Comparison of ENCODE assay signal across 19 mouse cellular contexts in genomic region chr3:83708973-83709372, GRCm38 (mm10). TPM values are rescaled to one million over a fixed set of nuclear protein-coding genes. Genes with fewer than 3 reads are reported as not detected.
DNase-seq lines count a peak whose midpoint lies in the region; ATAC-seq lines count a peak whose summit lies in the region.
"Had no signal": no experiment of that assay in that cellular context is flagged by ENCODE, and none has a peak within 500 bp of the region (broad histone marks: within the 10 kb centered on the region; RNA-seq: fewer than 3 reads in every experiment).

No protein-coding gene starts in this region.

- intact Hi-C loops in gastrocnemius, postnatal 14 days (cut with DNase I; ENCODE audit: low total_unique reads) = no loop called here

- no peaks in the 10 kb centered on the region for H3K9me3 ChIP-seq in hindbrain, embryonic 16.5 days (ENCODE audit: control insufficient read depth, low read length)
- H3K9me3 ChIP-seq in hindbrain, embryonic 10.5 days = no peaks in the 10 kb centered on the region
- no peaks in the 10 kb centered on the region for H3K9me3 ChIP-seq in limb, embryonic 12.5 days
- no peaks in the 10 kb centered on the region for H3K9me3 ChIP-seq in limb, embryonic 10.5 days (replicated peaks)
- H3K9me3 ChIP-seq: embryonic facial prominence, embryonic 12.5 days; midbrain, embryonic 10.5 days; neural tube, embryonic 15.5 days had no signal

- no peaks in the 10 kb centered on the region for H3K4me1 ChIP-seq in hindbrain, embryonic 16.5 days (ENCODE audit: control insufficient read depth, insufficient read depth, low read depth, low read length)
- peaks cover 16% of the 10 kb centered on the region for H3K4me1 ChIP-seq in hindbrain, embryonic 10.5 days (replicated peaks)
- H3K4me1 ChIP-seq in limb, embryonic 12.5 days (replicated peaks) = peaks cover 36% of the 10 kb centered on the region
- peaks cover 37% of the 10 kb centered on the region for H3K4me1 ChIP-seq in limb, embryonic 10.5 days
- H3K4me1 ChIP-seq: neural tube, embryonic 15.5 days had no signal

- H3K36me3 ChIP-seq in hindbrain, embryonic 16.5 days (ENCODE audit: control insufficient read depth, insufficient read depth, low read length) = no peaks in the 10 kb centered on the region
- no peaks in the 10 kb centered on the region for H3K36me3 ChIP-seq in hindbrain, embryonic 10.5 days
- no peaks in the 10 kb centered on the region for H3K36me3 ChIP-seq in limb, embryonic 12.5 days
- H3K36me3 ChIP-seq in limb, embryonic 10.5 days = no peaks in the 10 kb centered on the region
- H3K36me3 ChIP-seq: embryonic facial prominence, embryonic 12.5 days; midbrain, embryonic 10.5 days; neural tube, embryonic 15.5 days had no signal

- 73% methylated on average over 3 of the region's 4 CpGs for WGBS in hindbrain, embryonic 16.5 days
- 75% methylated on average over 4 of the region's 4 CpGs for WGBS in hindbrain, embryonic 10.5 days
- 60% methylated on average over 2 of the region's 4 CpGs for WGBS in limb, embryonic 12.5 days
- 78% methylated on average over 4 of the region's 4 CpGs for WGBS in limb, embryonic 10.5 days

- H3K9ac ChIP-seq in hindbrain, embryonic 16.5 days (ENCODE audit: low read depth, low read length) = no peak overlapping the region
- no peak overlapping the region for H3K9ac ChIP-seq in limb, embryonic 12.5 days (replicated peaks)
- H3K9ac ChIP-seq: embryonic facial prominence, embryonic 12.5 days; liver, embryonic 14.5 days; neural tube, embryonic 15.5 days had no signal

- ATAC-seq in hindbrain, embryonic 16.5 days = peak; percentile 58; the same call in 1 of the 2 replicates
- ATAC-seq in limb, embryonic 12.5 days (ENCODE audit: insufficient number of reproducible peaks, insufficient read depth, low FRiP score, low TSS enrichment, low read depth) = no peak
- ATAC-seq: forebrain, embryonic 16.5 days; intestine, embryonic 16.5 days had no signal

- no peak for DNase-seq in hindbrain, embryonic 10.5 days (ENCODE audit: low spot score)
- DNase-seq in limb, embryonic 10.5 days (ENCODE audit: low spot score) = no peak
- peak; percentile 11 for DNase-seq in adipocyte (ENCODE audit: low spot score)
- DNase-seq in gastrocnemius, postnatal 14 days = peak; percentile 11
- DNase-seq in B cell, adult 2 months = no peak
- DNase-seq in spleen, postnatal 10 days (ENCODE audit: low spot score in 2 of 2) = no peak
- DNase-seq: cerebellum, adult 8-10 months; layer of hippocampus, postnatal 36 days had no signal

- no peak overlapping the region for H3K4me2 ChIP-seq in hindbrain, embryonic 16.5 days (ENCODE audit: low read length)
- no peak overlapping the region for H3K4me2 ChIP-seq in limb, embryonic 12.5 days
- H3K4me2 ChIP-seq: embryonic facial prominence, embryonic 12.5 days; neural tube, embryonic 15.5 days had no signal

- H3K27me3 ChIP-seq in hindbrain, embryonic 16.5 days (replicated peaks; ENCODE audit: control insufficient read depth, insufficient read depth, low read length) = no peaks in the 10 kb centered on the region
- H3K27me3 ChIP-seq in hindbrain, embryonic 10.5 days (ENCODE audit: insufficient read depth, poor library complexity, severe bottlenecking) = no peaks in the 10 kb centered on the region
- H3K27me3 ChIP-seq in limb, embryonic 12.5 days = peaks cover 5% of the 10 kb centered on the region; the same call in 1 of the 2 replicates
- no peaks in the 10 kb centered on the region for H3K27me3 ChIP-seq in limb, embryonic 10.5 days (ENCODE audit: low read depth, poor library complexity, severe bottlenecking)
- H3K27me3 ChIP-seq: embryonic facial prominence, embryonic 12.5 days; neural tube, embryonic 15.5 days had no signal

- H3K4me3 ChIP-seq in hindbrain, embryonic 16.5 days (ENCODE audit: low read length) = no peak overlapping the region
- no peak overlapping the region for H3K4me3 ChIP-seq in hindbrain, embryonic 10.5 days
- H3K4me3 ChIP-seq in limb, embryonic 12.5 days (replicated peaks) = no peak overlapping the region
- H3K4me3 ChIP-seq in limb, embryonic 10.5 days = no peak overlapping the region
- H3K4me3 ChIP-seq: embryonic facial prominence, embryonic 12.5 days; midbrain, embryonic 10.5 days; myocyte; neural tube, embryonic 15.5 days had no signal

- no peak overlapping the region for H3K27ac ChIP-seq in hindbrain, embryonic 16.5 days (ENCODE audit: low read depth, low read length)
- H3K27ac ChIP-seq in hindbrain, embryonic 10.5 days = no peak overlapping the region
- H3K27ac ChIP-seq in limb, embryonic 12.5 days = 0 out of 2 replicates have a peak overlapping the region, but pooled peaks have one; percentile 29
- no peak overlapping the region for H3K27ac ChIP-seq in limb, embryonic 10.5 days
- H3K27ac ChIP-seq: embryonic facial prominence, embryonic 12.5 days; liver, embryonic 14.5 days; midbrain, embryonic 10.5 days; neural tube, embryonic 15.5 days had no signal

RNA-seq across cellular contexts. Expression of gene Sfrp2, which starts 57.1 kb away (rescaled TPM):
- 42.8 and 50.8 TPM in 2 replicates for polyA plus RNA-seq in hindbrain, embryonic 16.5 days (2015; fragmentation: Nextera tagmentation; extraction: Ambion mirVana)
- 166 and 251 TPM in 2 replicates for polyA plus RNA-seq in hindbrain, embryonic 10.5 days (2016; fragmentation: Nextera tagmentation; extraction: Ambion mirVana)
- 307 and 308 TPM in 2 replicates for polyA plus RNA-seq in limb, embryonic 12.5 days (2016; fragmentation: Nextera tagmentation; extraction: Ambion mirVana)
- 63.6 and 92.5 TPM in 2 replicates for polyA plus RNA-seq in limb, embryonic 10.5 days (2016; fragmentation: Nextera tagmentation; extraction: Ambion mirVana)
- total RNA-seq in gastrocnemius, postnatal 14 days (2021) = 10 to 100 TPM in 1 of 2 experiments, 1 to 10 TPM in 1; 8.8 to 14.3 TPM
- total RNA-seq: common myeloid progenitor, adult 5-6 weeks; hematopoietic stem cell, adult 5-6 weeks had no signal

Comparison
In these comparisons a context has a peak if more than half of its experiments do, and no peak if none do; other contexts are left out.
1. DNase-seq: peak in adipocyte (single experiment) and gastrocnemius, postnatal 14 days (single experiment); none in hindbrain, embryonic 10.5 days (single experiment), limb, embryonic 10.5 days (single experiment), B cell, adult 2 months (0 of 2) and spleen, postnatal 10 days (0 of 2).